Mouse (Mus musculus) limb, embryonic 13.5 days (tissue): ENCODE data around the gene Tex13b. TPM values are rescaled to one million over a fixed set of nuclear protein-coding genes. Genes with fewer than 3 reads are reported as not detected.

Experiments
- polyA plus RNA-seq: library from polyadenylated mRNA; unstranded; fragments of >200 nt; fragmentation: Nextera tagmentation; extraction: Ambion mirVana; gene quantifications from 2 replicates; pipeline ENCODE4 v1.2.1, GENCODE M21; 2015

The Tex13b gene
- polyA plus RNA-seq, 1 experiment from 2014 or later: not detected

Other genes starting within 250 kb of the Tex13b start
- 109 and 114 TPM in 2 replicates for gene Tsc22d3, start 212.8 kb downstream of the Tex13b start, polyA plus RNA-seq
- gene Mid2, start 148.8 kb downstream of the Tex13b start, polyA plus RNA-seq: 3.0 and 3.2 TPM in 2 replicates
- not detected in 2 replicates for gene Vsig1, start 94.2 kb upstream of the Tex13b start, polyA plus RNA-seq
- gene Psmd10, start 143.3 kb upstream of the Tex13b start, polyA plus RNA-seq: 42.3 and 47.5 TPM in 2 replicates
- gene Atg4a, start 143.5 kb upstream of the Tex13b start, polyA plus RNA-seq: 21.5 and 22.3 TPM in 2 replicates